Mouse (Mus musculus): ENCODE results near the gene Hibadh.
"Not testable (repeated sequence)": the region's sequence is repeated elsewhere in the genome, so short reads cannot be mapped to it uniquely, and the experiment has no call there.

Hibadh gene

GRCm38 (mm10) chr6:52640224-52640712, at the start of gene Hibadh:
TSS of gene Hibadh (minus strand) at chr6:52640389.
- peak; percentile 99 for DNase-seq

DNA sequence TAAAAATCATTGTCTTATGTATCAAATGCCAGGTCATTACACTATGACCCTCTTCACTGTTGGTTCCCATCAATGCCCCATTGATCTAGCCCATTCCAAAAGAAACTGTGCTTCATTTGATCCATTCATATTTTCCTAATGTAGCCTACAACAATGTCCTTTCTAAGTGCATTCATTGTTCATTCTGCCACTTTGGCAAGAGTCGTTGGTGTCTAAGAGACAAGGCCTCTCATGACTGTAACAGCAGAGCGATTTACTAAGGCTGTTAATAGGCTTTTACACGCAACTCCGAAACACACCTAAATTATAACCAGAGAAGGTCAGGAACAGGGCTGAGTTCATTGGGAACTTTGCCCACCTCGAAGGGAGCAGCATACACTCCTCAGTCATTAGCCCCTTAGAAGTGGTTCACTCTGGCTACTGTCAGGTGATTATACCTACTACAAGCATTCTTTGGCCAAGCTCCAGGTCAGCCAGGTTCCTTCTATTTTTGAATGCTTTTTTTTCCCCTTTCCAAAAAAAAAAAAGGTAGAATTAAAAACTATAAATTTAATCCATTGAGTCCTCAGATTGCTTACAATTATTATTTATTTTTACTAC, 46.8 kb upstream of the Hibadh start:
- DNase-seq = no peak

DNA sequence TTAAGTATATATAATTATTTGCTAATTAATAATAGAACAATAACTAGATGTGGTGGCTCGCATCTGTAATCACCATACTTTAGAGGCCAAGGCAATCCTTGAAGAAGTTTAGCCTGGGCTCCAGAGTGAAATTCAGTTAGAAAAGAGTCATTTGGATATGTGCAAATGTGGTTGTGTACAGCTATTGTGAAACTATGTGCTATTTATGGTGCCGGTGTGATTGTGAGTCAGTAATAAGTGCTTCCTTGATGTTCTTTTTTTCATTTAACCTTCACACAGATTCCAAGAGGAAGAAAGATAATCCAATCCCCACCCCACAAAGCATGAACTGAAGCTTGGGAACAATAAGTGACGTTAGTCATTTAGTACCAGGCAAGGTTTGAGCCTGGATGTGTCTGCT, 42.4 kb upstream of the Hibadh start:
- no peak for DNase-seq

- DNase-seq = no peak
Measured at GRCm38 (mm10) chr6:52681847-52682485, 41.8 kb upstream of the Hibadh start.

DNA sequence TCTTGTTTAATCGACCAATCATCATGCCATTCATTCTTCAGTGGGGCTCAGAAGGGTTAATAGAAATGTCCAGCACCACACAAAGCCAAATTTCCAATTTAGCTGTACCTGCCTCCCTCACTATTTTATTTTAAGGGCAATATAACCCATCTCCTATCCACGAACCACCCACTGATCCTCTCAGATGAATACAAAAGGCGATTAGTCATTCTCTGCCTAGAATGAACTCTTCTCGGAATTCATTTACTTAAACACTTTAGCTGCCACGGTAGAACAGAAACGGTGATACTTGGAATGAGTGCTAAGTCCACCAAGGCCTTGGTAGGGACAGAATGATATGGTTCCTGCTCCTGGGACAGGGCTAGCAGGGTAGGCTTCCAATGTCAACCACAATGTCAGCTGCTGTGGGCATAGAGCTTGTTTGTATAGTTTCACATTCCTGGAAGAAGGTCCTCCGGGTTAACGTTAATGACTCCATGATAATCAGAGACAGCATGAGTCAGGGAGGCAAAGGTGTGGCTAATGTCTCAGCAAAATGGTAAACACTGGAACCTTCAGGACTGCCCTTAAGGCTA, 40.4 kb upstream of the Hibadh start:
- no peak for DNase-seq

GRCm38 (mm10) chr6:52679565-52679964, 39.4 kb upstream of the Hibadh start:
- no peak for DNase-seq

- not testable (repeated sequence) for DNase-seq
Measured at GRCm38 (mm10) chr6:52677534-52677933, 37.3 kb upstream of the Hibadh start.

GRCm38 (mm10) chr6:52675222-52675921, 35.2 kb upstream of the Hibadh start:
- DNase-seq = no peak

GRCm38 (mm10) chr6:52674541-52674940, 34.4 kb upstream of the Hibadh start:
- DNase-seq = no peak

DNA sequence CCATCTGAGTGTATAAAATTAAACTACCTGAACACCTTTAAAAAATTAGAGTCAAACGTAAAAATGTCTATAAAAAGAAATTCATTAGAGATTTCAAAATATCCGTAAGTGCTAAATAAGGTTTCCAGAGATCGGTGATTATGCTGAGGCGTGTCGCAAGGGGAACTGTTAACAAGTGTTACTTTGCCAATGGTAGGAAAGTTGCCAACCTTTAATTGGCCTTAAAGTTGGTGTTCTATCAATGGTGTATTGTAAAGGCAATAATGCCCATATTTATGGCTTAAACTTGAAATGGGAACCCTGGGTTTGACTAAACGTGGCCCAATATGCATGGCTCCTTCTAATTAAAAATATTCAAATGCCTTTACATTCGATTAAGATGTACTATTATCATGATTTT, 33.5 kb upstream of the Hibadh start:
- DNase-seq = no peak

- DNase-seq = no peak
Measured at GRCm38 (mm10) chr6:52672539-52672938, 32.4 kb upstream of the Hibadh start.

GRCm38 (mm10) chr6:52671791-52672190, 31.6 kb upstream of the Hibadh start:
- DNase-seq = no peak

GRCm38 (mm10) chr6:52669878-52670277, 29.7 kb upstream of the Hibadh start:
- DNase-seq = not testable (repeated sequence)

DNA sequence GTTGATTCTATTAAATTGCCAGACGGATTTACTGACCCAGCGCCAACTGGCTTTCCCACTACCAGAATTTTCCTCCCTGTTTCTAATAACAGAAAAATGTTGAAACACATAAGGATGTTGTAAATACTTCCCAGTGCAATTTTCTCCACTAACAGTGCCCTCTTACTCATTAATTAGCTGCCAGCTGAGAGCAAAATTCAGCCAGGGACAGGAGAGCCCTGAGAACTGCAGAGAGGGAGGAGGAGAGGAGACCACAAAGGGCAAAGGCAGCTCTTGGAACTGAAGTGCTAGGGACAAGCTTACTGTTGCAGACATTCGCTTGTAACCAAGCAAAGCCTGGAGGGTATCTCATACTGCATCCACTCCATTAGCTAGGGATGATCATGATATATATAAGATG, 27.5 kb upstream of the Hibadh start:
- no peak for DNase-seq

GRCm38 (mm10) chr6:52663021-52663420, 22.8 kb upstream of the Hibadh start:
- DNase-seq = no peak

DNA sequence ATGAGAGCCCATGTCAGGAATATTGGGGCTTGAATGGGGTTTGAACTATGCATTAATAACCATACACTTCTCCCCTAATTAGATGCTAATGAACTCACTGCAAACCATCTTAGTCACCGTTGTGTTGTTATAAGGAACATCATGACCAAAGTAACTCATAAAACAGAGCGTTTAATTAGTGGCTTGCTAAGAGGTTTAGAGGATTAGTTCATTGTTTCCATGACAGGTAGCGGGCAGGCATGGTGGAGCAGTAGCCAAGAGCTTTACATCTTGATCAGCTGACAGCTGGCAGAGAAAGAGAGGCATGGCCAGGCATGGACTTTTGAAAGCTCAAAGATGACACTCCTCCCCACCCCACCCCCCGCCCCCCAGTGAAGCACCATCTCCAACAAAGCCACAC, 15.1 kb upstream of the Hibadh start:
- DNase-seq = no peak

DNA sequence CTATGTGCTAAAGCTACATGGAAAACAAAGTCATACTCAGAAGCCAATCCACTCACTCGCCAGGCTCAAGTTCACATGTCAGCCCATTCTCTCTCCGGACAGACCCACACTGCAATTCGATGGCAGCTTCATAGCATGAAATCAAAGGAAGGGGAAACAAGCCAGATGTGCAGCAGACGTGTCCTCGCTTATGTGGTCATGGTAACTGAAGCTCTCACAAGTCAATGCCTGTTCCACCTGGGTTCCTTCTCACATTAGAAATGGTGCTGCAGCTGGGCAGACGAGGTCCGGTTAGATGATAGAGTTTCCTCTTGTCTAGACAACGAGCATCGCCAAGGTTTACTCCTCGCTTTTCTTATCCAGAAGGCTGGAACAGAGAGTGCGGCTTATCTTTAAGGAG, 8.6 kb upstream of the Hibadh start:
- no peak for DNase-seq

DNA sequence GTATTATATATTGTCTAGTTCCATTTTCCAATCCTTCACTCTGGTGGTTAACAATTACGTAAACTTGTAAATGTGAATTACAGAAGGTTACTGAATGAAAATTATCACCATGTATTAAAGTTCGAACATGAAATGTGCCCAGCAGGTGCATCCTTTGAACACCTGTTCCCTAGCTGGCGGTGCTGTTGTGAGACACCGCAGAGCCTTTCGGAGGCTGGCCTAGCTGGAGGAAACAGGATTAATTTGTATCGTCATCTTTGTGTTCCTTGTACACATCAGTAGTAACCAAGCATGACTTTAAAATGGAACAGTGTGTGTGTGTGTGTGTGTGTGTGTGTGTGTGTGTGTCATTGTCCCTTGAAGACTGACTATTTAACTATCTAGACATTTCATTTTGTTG, 7.8 kb upstream of the Hibadh start:
- no peak for DNase-seq

DNA sequence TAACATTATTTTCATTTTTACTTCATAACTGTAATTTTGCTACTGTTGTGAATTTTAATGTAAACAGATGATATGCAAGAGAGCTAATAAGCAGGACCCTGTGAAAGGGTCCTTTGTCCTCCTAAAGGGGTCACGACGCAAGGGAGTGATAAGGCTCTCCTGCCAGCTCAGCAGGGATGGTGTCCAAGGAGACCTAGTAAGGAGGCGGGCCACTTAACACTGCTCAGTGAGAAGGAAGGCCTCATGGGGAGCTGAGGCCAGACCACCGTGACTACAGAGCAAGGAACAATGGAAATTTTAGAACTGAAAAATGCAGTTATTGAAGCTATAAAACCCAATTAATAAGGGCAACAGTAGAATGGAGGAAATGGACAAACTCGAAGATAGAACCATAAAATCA, 5.7 kb upstream of the Hibadh start:
- DNase-seq = no peak

DNA sequence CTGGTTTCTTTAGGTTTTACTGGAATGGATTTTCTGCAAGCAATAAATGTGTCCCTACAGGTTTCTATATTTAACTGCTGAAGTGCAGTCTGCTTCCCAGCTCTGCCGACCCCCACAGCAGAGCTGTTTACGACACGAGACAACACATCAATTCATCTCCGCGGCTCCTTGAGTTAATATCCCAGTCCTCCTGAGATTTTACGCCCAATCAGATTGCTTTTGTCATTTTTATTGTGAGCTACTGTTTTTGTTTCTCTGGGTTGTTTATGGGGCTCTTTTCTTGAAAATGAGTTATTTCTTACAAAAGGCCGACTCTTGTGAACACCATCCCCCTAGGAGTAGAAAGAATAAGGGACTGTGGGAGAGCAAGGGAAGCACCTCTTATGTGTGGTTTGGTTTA, 2.0 kb upstream of the Hibadh start:
- DNase-seq = no peak

GRCm38 (mm10) chr6:52641076-52641475, 887 bp upstream of the Hibadh start:
- DNase-seq = peak; percentile 28

DNA sequence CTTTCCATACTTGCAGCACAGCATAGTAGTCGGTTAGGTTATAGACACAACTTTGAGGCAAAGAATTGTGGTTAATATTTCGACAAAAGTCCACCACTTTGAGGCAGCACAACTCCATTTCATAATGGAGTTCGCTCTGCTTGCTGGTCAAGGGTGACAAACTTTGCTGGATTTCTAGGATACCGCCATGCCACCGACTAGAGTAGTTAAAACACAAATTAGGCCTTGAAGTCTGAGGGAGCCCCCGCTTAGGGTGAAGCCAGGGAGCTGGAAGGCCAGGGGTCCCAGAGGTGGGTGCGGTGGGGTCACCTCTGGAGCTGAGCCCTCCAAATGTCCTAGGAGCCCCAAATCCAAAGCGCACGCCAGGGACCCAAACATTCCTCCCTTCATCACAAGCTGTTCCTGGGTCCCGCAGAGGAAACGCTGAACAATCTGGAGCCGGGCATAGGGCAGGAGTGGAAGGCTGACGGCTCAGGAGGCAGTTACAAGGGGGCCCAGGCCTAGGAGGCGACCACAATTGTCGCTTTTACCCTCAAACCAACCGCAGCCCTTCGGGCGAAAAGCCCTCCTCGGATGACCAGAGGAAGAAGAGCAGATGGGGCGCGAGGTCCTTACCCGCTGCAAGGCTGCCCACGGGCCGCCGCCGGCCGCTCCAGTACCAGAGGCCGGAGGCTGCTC, 504 bp downstream of the Hibadh start:
- DNase-seq = no peak

- DNase-seq = no peak
Measured at GRCm38 (mm10) chr6:52638471-52639185, 1.6 kb downstream of the Hibadh start.
